Mouse (Mus musculus): ENCODE measurements around the gene Fignl1. TPM values are rescaled to one million over a fixed set of nuclear protein-coding genes. Genes with fewer than 3 reads are reported as not detected.

Gene Fignl1
- 38.1 and 40.4 TPM in 2 replicates for polyA plus RNA-seq (2015; fragmentation: Nextera tagmentation; extraction: Ambion mirVana)

DNA sequence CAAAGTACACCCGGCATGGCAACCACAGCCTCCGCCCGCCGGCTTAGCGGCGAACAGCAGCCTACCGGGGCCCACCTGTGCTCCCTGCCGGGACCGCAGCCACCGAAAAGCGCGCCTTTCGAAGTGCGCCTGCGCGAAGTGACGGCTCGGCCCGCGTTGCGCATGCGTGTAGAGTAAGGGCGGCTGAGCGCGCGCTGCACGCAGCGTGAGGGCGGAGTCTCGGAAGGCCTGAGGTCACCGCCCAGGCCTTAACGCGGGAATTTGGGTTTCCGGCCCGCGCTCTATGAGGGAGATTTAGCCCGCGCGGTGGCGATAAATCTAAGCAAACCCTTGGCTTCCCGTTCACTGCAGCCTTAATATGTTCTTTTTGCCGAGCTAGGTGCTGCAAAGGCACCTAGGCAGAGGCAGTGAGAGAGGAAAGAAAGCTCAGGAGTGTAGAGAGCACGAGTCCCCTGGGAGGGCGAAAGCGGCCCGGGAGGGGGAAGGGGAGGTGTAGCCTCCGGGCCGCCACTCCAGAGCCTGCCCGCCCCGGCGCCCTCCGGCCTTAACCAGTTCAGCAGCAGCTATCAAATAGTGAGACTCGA, at the start of gene Fignl1:
Fignl1 (minus strand) TSS at position 143 of the 584 bp plus-strand sequence.
- Histone ChIP-seq H3K4me2 (ENCODE audit: low read depth, low read length) (peak within 1 kb of the TSS; percentile 92), H3K4me1 (ENCODE audit: control insufficient read depth, insufficient read depth, low read length) (peaks cover 11% of the 10 kb centered on the region), H3K27ac (ENCODE audit: low read length) (peak within 1 kb of the TSS; percentile 99), H3K4me3 (ENCODE audit: low read length) (peak within 1 kb of the TSS; percentile 69), H3K36me3 (ENCODE audit: control insufficient read depth, insufficient read depth, low read length) (no peaks in the 10 kb centered on the region), H3K27me3 (replicated peaks; ENCODE audit: control insufficient read depth, insufficient read depth, low read length) (no peaks in the 10 kb centered on the region), H3K9me3 (ENCODE audit: control insufficient read depth, low read length) (no peaks in the 10 kb centered on the region), H3K9ac (ENCODE audit: low read depth, low read length) (peak within 1 kb of the TSS; percentile 85)
- WGBS, result under 1% methylated on average over 53 of the region's 53 CpGs
- ATAC-seq, result peak; percentile 98

GRCm38 (mm10) chr11:11856959-11857358, 48.2 kb upstream of the Fignl1 start:
- H3K9ac ChIP-seq (ENCODE audit: low read depth, low read length), result no peak overlapping the region
- no peak overlapping the region for H3K4me2 ChIP-seq (ENCODE audit: low read depth, low read length)
- H3K4me1 ChIP-seq (ENCODE audit: control insufficient read depth, insufficient read depth, low read length), result peaks cover 13% of the 10 kb centered on the region
- ATAC-seq, result no peak
- H3K36me3 ChIP-seq (ENCODE audit: control insufficient read depth, insufficient read depth, low read length), result 0 out of 2 replicates have a peak, but pooled peaks cover 4% of the 10 kb centered on the region
- H3K4me3 ChIP-seq (ENCODE audit: low read length), result no peak overlapping the region
- 97% methylated on average over 3 of the region's 3 CpGs for WGBS
- no peaks in the 10 kb centered on the region for H3K27me3 ChIP-seq (replicated peaks; ENCODE audit: control insufficient read depth, insufficient read depth, low read length)
- H3K27ac ChIP-seq (ENCODE audit: low read length), result no peak overlapping the region
- no peaks in the 10 kb centered on the region for H3K9me3 ChIP-seq (ENCODE audit: control insufficient read depth, low read length)

GRCm38 (mm10) chr11:11855685-11856131, 46.9 kb upstream of the Fignl1 start:
- Histone ChIP-seq H3K9ac (ENCODE audit: low read depth, low read length) (peak overlapping the region; percentile 38), H3K4me3 (ENCODE audit: low read length) (no peak overlapping the region), H3K36me3 (ENCODE audit: control insufficient read depth, insufficient read depth, low read length) (0 out of 2 replicates have a peak, but pooled peaks cover 4% of the 10 kb centered on the region), H3K27me3 (replicated peaks; ENCODE audit: control insufficient read depth, insufficient read depth, low read length) (no peaks in the 10 kb centered on the region), H3K4me1 (ENCODE audit: control insufficient read depth, insufficient read depth, low read length) (peaks cover 22% of the 10 kb centered on the region), H3K9me3 (ENCODE audit: control insufficient read depth, low read length) (no peaks in the 10 kb centered on the region), H3K4me2 (ENCODE audit: low read depth, low read length) (no peak overlapping the region), H3K27ac (ENCODE audit: low read length) (peak overlapping the region; percentile 71)
- WGBS, result 52% methylated on average over 11 of the region's 11 CpGs
- no peak for ATAC-seq

DNA sequence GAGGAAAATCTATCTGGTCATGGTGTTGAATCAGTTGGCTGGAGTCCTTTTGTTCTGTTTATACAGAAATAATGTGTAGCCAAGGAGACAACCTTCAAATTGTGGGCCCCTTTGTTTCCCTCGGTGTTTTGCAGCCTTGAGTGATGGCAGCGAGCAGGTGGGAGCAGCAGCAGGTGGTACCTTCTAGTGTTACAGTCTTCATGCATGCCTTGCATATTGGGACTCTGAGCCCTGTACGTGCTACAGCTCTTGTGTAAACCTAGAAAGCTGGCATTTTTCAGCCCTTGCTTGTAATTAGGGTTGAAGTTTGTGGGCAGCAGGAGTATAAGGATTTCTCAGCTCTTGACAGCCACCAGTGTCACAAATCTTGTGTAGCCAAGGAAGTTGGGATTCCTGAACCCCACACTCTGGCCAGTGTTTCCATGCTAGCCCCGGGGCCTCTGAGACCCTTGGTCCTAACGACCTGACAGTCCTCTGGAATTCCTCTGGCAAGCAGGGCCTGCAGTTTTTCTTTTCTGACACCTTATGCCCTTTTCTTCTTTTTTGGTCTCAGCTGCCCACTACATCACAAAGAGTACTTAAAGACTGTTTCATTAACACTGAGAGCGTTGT, 46.4 kb upstream of the Fignl1 start:
- Histone ChIP-seq H3K4me2 (ENCODE audit: low read depth, low read length) (no peak overlapping the region), H3K9me3 (ENCODE audit: control insufficient read depth, low read length) (no peaks in the 10 kb centered on the region), H3K4me3 (ENCODE audit: low read length) (no peak overlapping the region), H3K27me3 (replicated peaks; ENCODE audit: control insufficient read depth, insufficient read depth, low read length) (no peaks in the 10 kb centered on the region), H3K4me1 (ENCODE audit: control insufficient read depth, insufficient read depth, low read length) (peaks cover 27% of the 10 kb centered on the region), H3K36me3 (ENCODE audit: control insufficient read depth, insufficient read depth, low read length) (0 out of 2 replicates have a peak, but pooled peaks cover 4% of the 10 kb centered on the region), H3K27ac (ENCODE audit: low read length) (peak overlapping the region; percentile 71), H3K9ac (ENCODE audit: low read depth, low read length) (no peak overlapping the region)
- peak; percentile 31; the same call in 1 of the 2 replicates for ATAC-seq
- WGBS, result 34% methylated on average over 6 of the region's 6 CpGs

DNA sequence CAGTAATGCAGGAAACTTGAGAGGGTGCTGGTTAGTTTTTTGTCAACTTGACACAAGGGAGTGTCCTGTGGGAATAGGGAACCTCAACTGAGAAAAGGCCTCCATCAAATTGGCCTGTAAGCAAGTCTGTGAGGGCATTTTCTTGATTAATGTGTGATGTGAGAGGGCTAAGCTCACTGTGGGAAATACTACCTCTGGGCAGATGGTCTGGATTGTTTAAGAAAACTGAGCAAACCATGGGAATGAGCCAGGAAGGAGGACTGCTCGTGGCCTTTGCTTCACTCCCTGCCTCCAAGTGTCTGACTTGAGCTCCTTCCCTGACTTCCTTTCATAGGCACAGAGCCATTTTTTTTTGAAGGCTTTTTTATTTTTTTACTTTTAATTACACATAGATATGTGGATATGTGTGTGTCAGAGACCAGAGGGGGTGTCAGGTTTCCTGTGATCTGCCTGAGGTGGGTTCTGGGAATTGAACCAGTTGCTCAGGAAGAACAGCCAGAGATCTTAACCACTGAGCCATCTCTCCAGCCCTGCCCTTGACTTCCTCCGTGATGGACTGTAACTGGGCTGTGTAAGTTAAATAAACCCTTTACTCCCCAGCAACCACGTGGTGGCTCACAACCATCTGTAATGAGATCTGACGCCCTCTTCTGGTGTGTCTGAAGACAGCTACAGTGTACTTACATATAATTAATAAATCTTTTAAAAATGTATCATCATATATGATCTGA, 45.1 kb upstream of the Fignl1 start:
- H3K27ac ChIP-seq (ENCODE audit: low read length), result peak overlapping the region; percentile 71
- 34% methylated on average over 4 of the region's 4 CpGs for WGBS

DNA sequence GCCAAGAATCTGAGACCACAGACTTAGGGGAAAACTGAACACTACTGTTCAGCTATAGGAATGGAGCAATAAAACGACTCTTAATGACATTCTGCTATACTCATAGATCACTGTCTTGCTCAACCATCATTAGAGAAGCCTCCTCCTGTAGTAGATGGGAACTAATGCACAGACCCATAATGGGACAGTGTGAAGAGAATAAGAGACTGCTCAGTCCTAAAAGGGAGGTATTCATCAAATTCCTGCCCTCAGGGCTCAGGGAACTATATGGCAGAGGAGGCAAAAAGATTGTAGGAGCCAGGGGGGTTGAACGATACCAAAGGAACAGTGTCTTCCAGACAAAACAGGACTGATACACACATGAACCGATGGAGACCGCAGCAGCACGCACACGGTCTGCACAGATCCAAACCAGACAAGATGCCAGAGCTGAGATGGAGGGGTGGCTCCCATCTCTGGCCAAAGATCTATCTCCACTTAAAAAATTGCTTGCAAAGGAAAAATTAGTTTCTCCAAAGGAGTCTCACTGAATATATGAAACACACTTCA, 43.3 kb upstream of the Fignl1 start:
- no peak for ATAC-seq
- H3K27me3 ChIP-seq (replicated peaks; ENCODE audit: control insufficient read depth, insufficient read depth, low read length), result no peaks in the 10 kb centered on the region
- no peak overlapping the region for H3K4me2 ChIP-seq (ENCODE audit: low read depth, low read length)
- H3K9me3 ChIP-seq (ENCODE audit: control insufficient read depth, low read length), result no peaks in the 10 kb centered on the region
- no peak overlapping the region for H3K9ac ChIP-seq (ENCODE audit: low read depth, low read length)
- H3K36me3 ChIP-seq (ENCODE audit: control insufficient read depth, insufficient read depth, low read length), result 0 out of 2 replicates have a peak, but pooled peaks cover 4% of the 10 kb centered on the region
- 53% methylated on average over 6 of the region's 6 CpGs for WGBS
- no peak overlapping the region for H3K4me3 ChIP-seq (ENCODE audit: low read length)
- H3K27ac ChIP-seq (ENCODE audit: low read length), result peak overlapping the region; percentile 66; the same call in 1 of the 2 replicates
- peaks cover 32% of the 10 kb centered on the region for H3K4me1 ChIP-seq (ENCODE audit: control insufficient read depth, insufficient read depth, low read length)

More for the DNA sequence above, 45.1 kb upstream of the Fignl1 start:
- 0 out of 2 replicates have a peak, but pooled peaks cover 4% of the 10 kb centered on the region for H3K36me3 ChIP-seq (ENCODE audit: control insufficient read depth, insufficient read depth, low read length)
- no peaks in the 10 kb centered on the region for H3K9me3 ChIP-seq (ENCODE audit: control insufficient read depth, low read length)
- H3K27me3 ChIP-seq (replicated peaks; ENCODE audit: control insufficient read depth, insufficient read depth, low read length), result no peaks in the 10 kb centered on the region
- no peak overlapping the region for H3K9ac ChIP-seq (ENCODE audit: low read depth, low read length)
- peak; percentile 79 for ATAC-seq
- no peak overlapping the region for H3K4me3 ChIP-seq (ENCODE audit: low read length)
- no peak overlapping the region for H3K4me2 ChIP-seq (ENCODE audit: low read depth, low read length)
- H3K4me1 ChIP-seq (ENCODE audit: control insufficient read depth, insufficient read depth, low read length), result peaks cover 30% of the 10 kb centered on the region

DNA sequence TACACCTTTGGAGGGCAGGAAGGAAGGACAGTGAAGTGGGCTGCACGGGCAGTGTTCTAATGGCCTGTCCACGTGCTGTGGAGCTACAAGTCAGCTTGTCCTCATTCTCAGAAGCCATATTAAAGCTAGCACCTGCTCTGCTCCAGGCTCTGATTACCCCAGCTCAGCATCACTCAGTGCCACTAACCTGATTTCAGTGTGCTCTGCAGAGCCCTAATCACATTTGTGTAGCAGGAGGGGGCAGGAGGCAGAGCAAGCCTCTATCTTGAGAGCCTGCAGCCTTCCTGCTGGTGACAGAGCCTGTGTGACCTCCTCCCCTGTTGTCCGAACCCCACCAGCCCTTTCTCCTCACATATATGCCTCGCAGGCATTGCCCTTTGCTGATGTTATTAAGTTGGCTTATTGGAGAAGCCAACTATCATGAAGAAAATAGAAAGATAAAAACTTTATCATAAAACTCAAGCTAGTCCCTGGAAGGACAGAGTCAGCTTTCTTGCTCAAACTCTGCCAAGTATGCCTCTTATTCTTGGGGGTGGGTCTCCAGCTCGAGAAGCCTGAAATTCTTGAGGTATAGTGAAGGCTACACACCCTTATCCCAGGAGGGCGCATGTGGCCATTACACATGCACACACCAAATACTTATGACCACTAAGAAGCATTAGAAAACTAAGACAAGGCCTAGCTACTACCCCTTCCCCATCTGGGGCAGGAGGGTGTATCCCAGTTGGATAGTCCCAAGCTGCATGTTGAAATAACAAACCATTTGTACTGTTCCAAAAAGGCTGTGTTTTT, 41.9 kb upstream of the Fignl1 start:
- H3K27me3 ChIP-seq (replicated peaks; ENCODE audit: control insufficient read depth, insufficient read depth, low read length), result no peaks in the 10 kb centered on the region
- H3K9me3 ChIP-seq (ENCODE audit: control insufficient read depth, low read length), result no peaks in the 10 kb centered on the region
- no peak overlapping the region for H3K4me2 ChIP-seq (ENCODE audit: low read depth, low read length)
- H3K4me1 ChIP-seq (ENCODE audit: control insufficient read depth, insufficient read depth, low read length), result peaks cover 30% of the 10 kb centered on the region
- H3K4me3 ChIP-seq (ENCODE audit: low read length), result no peak overlapping the region
- ATAC-seq, result peak; percentile 15; the same call in 1 of the 2 replicates
- WGBS, result 63% methylated on average over 6 of the region's 6 CpGs
- H3K27ac ChIP-seq (ENCODE audit: low read length), result peak overlapping the region; percentile 50
- no peaks in the 10 kb centered on the region for H3K36me3 ChIP-seq (ENCODE audit: control insufficient read depth, insufficient read depth, low read length)
- no peak overlapping the region for H3K9ac ChIP-seq (ENCODE audit: low read depth, low read length)

DNA sequence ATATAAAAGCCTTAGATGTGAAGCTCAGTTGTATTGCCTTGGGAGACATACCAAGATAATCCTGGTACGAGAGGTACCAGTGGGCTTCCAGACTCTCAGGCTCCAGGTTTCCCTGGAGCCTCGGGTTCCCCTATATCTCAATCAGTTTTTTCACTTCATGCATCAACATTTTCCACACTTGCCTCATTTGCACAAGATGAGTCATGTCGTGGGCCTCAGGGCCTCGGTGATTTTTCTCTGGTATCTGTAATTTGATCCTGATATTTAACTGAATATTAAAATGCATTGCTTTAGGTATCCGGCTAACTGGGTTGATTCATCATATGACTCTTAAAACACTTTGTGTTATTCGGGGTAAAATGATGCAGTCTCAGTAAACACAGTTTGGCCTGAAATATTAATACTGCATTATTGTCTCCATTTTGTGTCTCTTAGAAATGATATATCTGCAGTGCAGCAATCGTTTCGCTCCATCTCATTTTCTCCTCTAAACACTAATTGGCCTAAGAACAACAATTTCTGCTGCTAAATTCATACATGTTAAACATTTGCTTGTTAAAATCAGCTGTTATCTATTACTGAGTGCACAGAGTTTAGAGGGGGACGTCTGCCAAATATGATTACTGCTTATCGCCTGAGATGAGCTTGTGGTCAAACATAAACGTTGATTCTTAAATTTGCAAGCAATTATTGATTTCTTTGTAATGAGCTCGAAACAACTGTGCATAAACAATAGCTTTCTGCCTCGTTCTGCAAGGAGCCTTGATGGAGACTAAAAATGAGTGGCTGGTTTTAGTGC, 41.0 kb upstream of the Fignl1 start:
- peak overlapping the region; percentile 50 for H3K27ac ChIP-seq (ENCODE audit: low read length)
- no peak overlapping the region for H3K9ac ChIP-seq (ENCODE audit: low read depth, low read length)
- H3K4me2 ChIP-seq (ENCODE audit: low read depth, low read length), result no peak overlapping the region
- no peak overlapping the region for H3K4me3 ChIP-seq (ENCODE audit: low read length)
- no peak for ATAC-seq
- H3K36me3 ChIP-seq (ENCODE audit: control insufficient read depth, insufficient read depth, low read length), result no peaks in the 10 kb centered on the region
- WGBS, result 52% methylated on average over 13 of the region's 13 CpGs
- no peaks in the 10 kb centered on the region for H3K9me3 ChIP-seq (ENCODE audit: control insufficient read depth, low read length)
- no peaks in the 10 kb centered on the region for H3K27me3 ChIP-seq (replicated peaks; ENCODE audit: control insufficient read depth, insufficient read depth, low read length)
- peaks cover 22% of the 10 kb centered on the region for H3K4me1 ChIP-seq (ENCODE audit: control insufficient read depth, insufficient read depth, low read length)

Measured in intestine, embryonic 16.5 days (tissue).